In genomic region chr1:139223804-139224203, GRCm38 (mm10) we compare ENCODE assay signal across 26 mouse cellular contexts.
A peak's percentile ranks its signal among the peaks of the same experiment; 100 is the strongest.
DNase-seq lines count a peak whose midpoint lies in the region; ATAC-seq and TF ChIP-seq lines count a peak whose summit lies in the region.
"Had no signal": no experiment of that assay in that cellular context is flagged by ENCODE, and none has a peak within 500 bp of the region (broad histone marks: within the 10 kb centered on the region; RNA-seq: fewer than 3 reads in every experiment).

No protein-coding gene starts in this region.

- no peak for TF ChIP-seq CTCF in intestine, postnatal 0 days (IDR thresholded peaks at IDR 0.05; ENCODE audit: low read depth)

- H3K36me3 ChIP-seq in intestine, embryonic 14.5 days (ENCODE audit: control insufficient read depth, insufficient read depth, low read length): no peaks in the 10 kb centered on the region
- H3K36me3 ChIP-seq in intestine, postnatal 0 days (ENCODE audit: control insufficient read depth, insufficient read depth): no peaks in the 10 kb centered on the region
- no peaks in the 10 kb centered on the region for H3K36me3 ChIP-seq in limb, embryonic 14.5 days (ENCODE audit: control insufficient read depth, insufficient read depth, low read length)
- H3K36me3 ChIP-seq in limb, embryonic 10.5 days: no peaks in the 10 kb centered on the region
- H3K36me3 ChIP-seq in intestine, embryonic 16.5 days (ENCODE audit: control insufficient read depth, insufficient read depth, low read length): no peaks in the 10 kb centered on the region
- no peaks in the 10 kb centered on the region for H3K36me3 ChIP-seq in stomach, embryonic 16.5 days (ENCODE audit: control insufficient read depth, insufficient read depth, low read length)
- H3K36me3 ChIP-seq: forebrain, embryonic 10.5 days; G1E; heart, embryonic 10.5 days; heart, embryonic 13.5 days had no signal

- H3K27me3 ChIP-seq in intestine, embryonic 14.5 days (replicated peaks; ENCODE audit: control insufficient read depth, insufficient read depth, low read length): no peaks in the 10 kb centered on the region
- H3K27me3 ChIP-seq in intestine, postnatal 0 days (replicated peaks; ENCODE audit: control insufficient read depth, insufficient read depth, low read length): no peaks in the 10 kb centered on the region
- no peaks in the 10 kb centered on the region for H3K27me3 ChIP-seq in limb, embryonic 14.5 days (ENCODE audit: control insufficient read depth, insufficient read depth, low read length)
- H3K27me3 ChIP-seq in limb, embryonic 10.5 days (ENCODE audit: low read depth, poor library complexity, severe bottlenecking): no peaks in the 10 kb centered on the region
- H3K27me3 ChIP-seq in intestine, embryonic 16.5 days (replicated peaks; ENCODE audit: control insufficient read depth, insufficient read depth, low read length): no peaks in the 10 kb centered on the region
- no peaks in the 10 kb centered on the region for H3K27me3 ChIP-seq in stomach, embryonic 16.5 days (ENCODE audit: control insufficient read depth, insufficient read depth, low read length)
- H3K27me3 ChIP-seq: CH12.LX; forebrain, embryonic 13.5 days; heart, embryonic 13.5 days had no signal

- no peak overlapping the region for H3K4me2 ChIP-seq in intestine, embryonic 14.5 days (ENCODE audit: low read length)
- no peak overlapping the region for H3K4me2 ChIP-seq in intestine, postnatal 0 days (replicated peaks; ENCODE audit: low read depth)
- no peak overlapping the region for H3K4me2 ChIP-seq in limb, embryonic 14.5 days (replicated peaks; ENCODE audit: low read depth, low read length, severe bottlenecking)
- H3K4me2 ChIP-seq in intestine, embryonic 16.5 days (ENCODE audit: low read depth, low read length): no peak overlapping the region
- no peak overlapping the region for H3K4me2 ChIP-seq in stomach, embryonic 16.5 days (ENCODE audit: low read depth, low read length)
- H3K4me2 ChIP-seq: forebrain, embryonic 13.5 days; heart, embryonic 13.5 days; hindbrain, embryonic 14.5 days had no signal

- peak overlapping the region; percentile 64 for H3K27ac ChIP-seq in intestine, embryonic 14.5 days (ENCODE audit: low read depth)
- no peak overlapping the region for H3K27ac ChIP-seq in intestine, postnatal 0 days (ENCODE audit: low read depth, low read length)
- no peak overlapping the region for H3K27ac ChIP-seq in limb, embryonic 14.5 days (replicated peaks; ENCODE audit: low read depth, low read length)
- H3K27ac ChIP-seq in limb, embryonic 10.5 days: no peak overlapping the region
- H3K27ac ChIP-seq in intestine, embryonic 16.5 days (ENCODE audit: low read length): peak overlapping the region; percentile 19
- H3K27ac ChIP-seq in stomach, embryonic 16.5 days (ENCODE audit: low read length): peak overlapping the region; percentile 77
- H3K27ac ChIP-seq: forebrain, embryonic 10.5 days; forebrain, embryonic 13.5 days; heart, adult 2 months; heart, embryonic 10.5 days; heart, embryonic 13.5 days; hindbrain, embryonic 14.5 days had no signal

- no peak overlapping the region for H3K9ac ChIP-seq in intestine, embryonic 14.5 days (ENCODE audit: low read length)
- H3K9ac ChIP-seq in intestine, postnatal 0 days (ENCODE audit: low read depth, low read length): no peak overlapping the region
- no peak overlapping the region for H3K9ac ChIP-seq in limb, embryonic 14.5 days (ENCODE audit: low read depth, low read length, severe bottlenecking)
- H3K9ac ChIP-seq in intestine, embryonic 16.5 days (ENCODE audit: low read depth, low read length): no peak overlapping the region
- no peak overlapping the region for H3K9ac ChIP-seq in stomach, embryonic 16.5 days (ENCODE audit: low read length)
- H3K9ac ChIP-seq: forebrain, embryonic 13.5 days; heart, embryonic 13.5 days; hindbrain, embryonic 14.5 days had no signal

- ATAC-seq in intestine, embryonic 14.5 days (replicated peaks; ENCODE audit: low FRiP score, low TSS enrichment, low read depth): no peak
- ATAC-seq in intestine, postnatal 0 days: no peak
- no peak for ATAC-seq in limb, embryonic 14.5 days (ENCODE audit: low FRiP score, low read depth)
- no peak for ATAC-seq in intestine, embryonic 16.5 days
- peak; percentile 76; the same call in 1 of the 2 replicates for ATAC-seq in stomach, embryonic 16.5 days (ENCODE audit: insufficient read depth, low FRiP score)
- ATAC-seq: forebrain, embryonic 13.5 days; forebrain, embryonic 16.5 days had no signal

- H3K9me3 ChIP-seq in intestine, embryonic 14.5 days (ENCODE audit: control insufficient read depth, low read length): no peaks in the 10 kb centered on the region
- H3K9me3 ChIP-seq in intestine, postnatal 0 days (ENCODE audit: control insufficient read depth): no peaks in the 10 kb centered on the region
- no peaks in the 10 kb centered on the region for H3K9me3 ChIP-seq in limb, embryonic 14.5 days (ENCODE audit: control insufficient read depth, low read length)
- no peaks in the 10 kb centered on the region for H3K9me3 ChIP-seq in limb, embryonic 10.5 days (replicated peaks)
- no peaks in the 10 kb centered on the region for H3K9me3 ChIP-seq in intestine, embryonic 16.5 days (ENCODE audit: control insufficient read depth, low read length)
- H3K9me3 ChIP-seq in stomach, embryonic 16.5 days (replicated peaks; ENCODE audit: control insufficient read depth, low read length): no peaks in the 10 kb centered on the region
- H3K9me3 ChIP-seq: forebrain, embryonic 10.5 days; forebrain, embryonic 13.5 days; G1E; heart, embryonic 10.5 days; heart, embryonic 13.5 days had no signal

- H3K4me1 ChIP-seq in intestine, embryonic 14.5 days (replicated peaks; ENCODE audit: control insufficient read depth, insufficient read depth, low read length): peaks cover 9% of the 10 kb centered on the region
- no peaks in the 10 kb centered on the region for H3K4me1 ChIP-seq in intestine, postnatal 0 days (replicated peaks; ENCODE audit: control insufficient read depth, insufficient read depth, low read length)
- H3K4me1 ChIP-seq in limb, embryonic 14.5 days (ENCODE audit: control insufficient read depth, insufficient read depth, low read length): no peaks in the 10 kb centered on the region
- peaks cover 8% of the 10 kb centered on the region; the same call in 1 of the 2 replicates for H3K4me1 ChIP-seq in limb, embryonic 10.5 days
- H3K4me1 ChIP-seq in intestine, embryonic 16.5 days (ENCODE audit: control insufficient read depth, insufficient read depth, low read length): peaks cover 10% of the 10 kb centered on the region
- H3K4me1 ChIP-seq in stomach, embryonic 16.5 days (ENCODE audit: control insufficient read depth, insufficient read depth, low read length): peaks cover 5% of the 10 kb centered on the region; the same call in 1 of the 2 replicates
- H3K4me1 ChIP-seq: forebrain, embryonic 10.5 days; forebrain, embryonic 13.5 days; heart, embryonic 10.5 days; heart, embryonic 13.5 days had no signal

- H3K4me3 ChIP-seq in intestine, embryonic 14.5 days (ENCODE audit: low read depth, low read length): no peak overlapping the region
- H3K4me3 ChIP-seq in intestine, postnatal 0 days (ENCODE audit: low read depth, low read length): no peak overlapping the region
- H3K4me3 ChIP-seq in limb, embryonic 14.5 days (replicated peaks; ENCODE audit: low read length): no peak overlapping the region
- no peak overlapping the region for H3K4me3 ChIP-seq in limb, embryonic 10.5 days
- H3K4me3 ChIP-seq in intestine, embryonic 16.5 days (ENCODE audit: low read length): no peak overlapping the region
- no peak overlapping the region for H3K4me3 ChIP-seq in stomach, embryonic 16.5 days (replicated peaks; ENCODE audit: low read length)
- H3K4me3 ChIP-seq: forebrain, embryonic 10.5 days; forebrain, embryonic 13.5 days; heart, adult 2 months; heart, embryonic 10.5 days; heart, embryonic 13.5 days had no signal

- no peak for DNase-seq in intestine, embryonic 14.5 days (ENCODE audit: low spot score)
- peak; percentile 50 for DNase-seq in limb, embryonic 14.5 days (ENCODE audit: low spot score)
- DNase-seq in limb, embryonic 10.5 days (ENCODE audit: low spot score): no peak
- no peak for DNase-seq in adrenal gland, adult 2 months
- no peak for DNase-seq in urinary bladder, adult 2 months (ENCODE audit: low spot score)
- DNase-seq: adrenal gland, adult 8-10 months; adrenal gland, postnatal 25 days; cerebellum, adult 11-12 months; cerebellum, adult 8-10 months; cerebellum, postnatal 10 days; gastrocnemius, postnatal 10 days; gastrocnemius, postnatal 36 days; heart, adult 2 months; heart, postnatal 14 days; heart, postnatal 4 days had no signal

- WGBS in intestine, embryonic 14.5 days: 37% methylated on average over 4 of the region's 4 CpGs
- 67% methylated on average over 4 of the region's 4 CpGs for WGBS in intestine, postnatal 0 days
- 38% methylated on average over 4 of the region's 4 CpGs for WGBS in limb, embryonic 14.5 days
- WGBS in limb, embryonic 10.5 days: 54% methylated on average over 4 of the region's 4 CpGs
- WGBS in intestine, embryonic 16.5 days: 45% methylated on average over 4 of the region's 4 CpGs
- WGBS in stomach, embryonic 16.5 days: 46% methylated on average over 4 of the region's 4 CpGs

- no peak for TF ChIP-seq POLR2A in limb, embryonic 14.5 days (IDR thresholded peaks at IDR 0.05; ENCODE audit: borderline replicate concordance, extremely low read depth, insufficient read depth, insufficient read length)

Comparison
In these comparisons a context has a peak if more than half of its experiments do, and no peak if none do; other contexts are left out.
1. H3K27ac ChIP-seq: peak in intestine, embryonic 14.5 days (single experiment), intestine, embryonic 16.5 days (single experiment) and stomach, embryonic 16.5 days (single experiment); none in intestine, postnatal 0 days (single experiment), limb, embryonic 14.5 days (single experiment) and limb, embryonic 10.5 days (single experiment).